Mouse (Mus musculus): ENCODE measurements around the gene Ugdh. TPM values are rescaled to one million over a fixed set of nuclear protein-coding genes. Genes with fewer than 3 reads are reported as not detected.

Ugdh gene
- polyA plus RNA-seq, 1 experiment from 2014 or later = 126 TPM

DNA sequence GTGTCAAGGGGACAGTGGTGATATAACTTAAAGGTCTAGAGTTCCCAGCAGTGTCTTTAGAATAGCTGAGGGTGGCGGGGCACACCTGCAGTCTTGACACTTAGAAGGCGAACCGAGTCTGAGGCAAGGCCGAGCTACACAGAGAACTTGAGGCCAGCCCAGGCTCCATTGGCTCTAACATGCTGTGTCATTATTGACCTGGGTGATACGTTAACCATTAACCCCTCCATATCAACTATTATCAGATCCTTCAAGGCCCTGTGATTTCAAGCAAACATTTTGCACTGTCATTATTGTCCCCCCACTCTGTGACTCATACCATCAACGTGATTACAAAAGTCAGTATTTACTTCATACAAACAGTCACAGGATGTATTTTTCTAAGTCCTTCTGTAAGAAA is 11.5 kb downstream of the Ugdh start:
- 92% methylated on average over 6 of the region's 6 CpGs for WGBS
- no peak for ATAC-seq (ENCODE audit: insufficient number of reproducible peaks, low FRiP score, low TSS enrichment, low read depth)
- peaks cover 73% of the 10 kb centered on the region for H3K36me3 ChIP-seq

DNA sequence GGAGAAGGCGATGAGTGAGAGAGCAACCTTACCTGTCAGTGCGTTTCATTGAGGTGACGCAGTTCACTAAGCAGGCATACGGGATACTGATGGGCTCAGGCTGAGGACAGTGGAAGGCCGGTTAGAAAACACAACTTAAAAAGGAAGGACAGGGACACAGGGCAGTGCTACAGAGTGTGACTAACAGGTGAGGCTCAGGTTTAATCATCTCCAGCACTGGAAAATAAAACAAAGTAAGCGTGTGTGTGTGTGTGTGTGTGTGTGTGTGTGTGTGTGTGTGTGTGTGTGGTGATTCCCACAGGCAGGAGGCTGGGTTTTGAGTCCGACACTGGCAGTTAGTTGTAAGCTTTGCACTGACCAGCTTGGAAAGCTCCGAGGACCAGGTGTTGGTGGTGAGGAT is 12.9 kb downstream of the Ugdh start:
- Histone ChIP-seq H3K9me3 (no peaks in the 10 kb centered on the region), H3K4me3 (no peak overlapping the region), H3K27me3 (no peaks in the 10 kb centered on the region), H3K9ac (no peak overlapping the region), H3K4me1 (no peaks in the 10 kb centered on the region), H3K4me2 (no peak overlapping the region), H3K36me3 (peaks cover 86% of the 10 kb centered on the region), H3K27ac (no peak overlapping the region)
- no peak for ATAC-seq (ENCODE audit: insufficient number of reproducible peaks, low FRiP score, low TSS enrichment, low read depth)
- WGBS = 94% methylated on average over 8 of the region's 8 CpGs

More for the DNA sequence above, 11.5 kb downstream of the Ugdh start:
- Histone ChIP-seq H3K9me3 (no peaks in the 10 kb centered on the region), H3K4me1 (no peaks in the 10 kb centered on the region), H3K4me2 (no peak overlapping the region), H3K4me3 (no peak overlapping the region), H3K27me3 (no peaks in the 10 kb centered on the region), H3K27ac (no peak overlapping the region), H3K9ac (no peak overlapping the region)

DNA sequence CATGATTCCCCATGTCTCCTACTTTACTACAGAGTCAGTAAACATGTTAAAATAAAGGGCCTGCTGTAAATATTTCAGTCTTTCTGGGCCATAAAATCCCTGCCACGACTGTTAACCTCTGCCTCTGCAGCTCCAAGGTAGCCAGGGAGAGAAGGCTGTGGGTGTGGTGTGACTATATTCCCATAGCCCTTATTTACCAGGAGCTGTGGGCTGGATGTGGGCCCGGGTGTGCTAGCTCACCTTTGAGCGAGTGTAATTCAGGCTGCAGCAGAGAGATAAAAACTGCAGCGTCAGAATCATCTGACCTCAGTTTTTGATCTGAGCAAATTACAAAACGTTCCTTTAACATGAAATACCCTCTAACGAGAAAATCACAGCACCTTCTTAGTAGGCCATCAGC is 14.9 kb downstream of the Ugdh start:
- no peak for ATAC-seq (ENCODE audit: insufficient number of reproducible peaks, low FRiP score, low TSS enrichment, low read depth)
- H3K4me2 ChIP-seq = no peak overlapping the region
- H3K9ac ChIP-seq = no peak overlapping the region
- no peaks in the 10 kb centered on the region for H3K27me3 ChIP-seq
- no peak overlapping the region for H3K27ac ChIP-seq
- H3K4me3 ChIP-seq = no peak overlapping the region
- H3K9me3 ChIP-seq = no peaks in the 10 kb centered on the region
- H3K36me3 ChIP-seq = peaks cover 84% of the 10 kb centered on the region
- WGBS = 50% methylated on average over 6 of the region's 6 CpGs
- H3K4me1 ChIP-seq = peaks cover 7% of the 10 kb centered on the region

DNA sequence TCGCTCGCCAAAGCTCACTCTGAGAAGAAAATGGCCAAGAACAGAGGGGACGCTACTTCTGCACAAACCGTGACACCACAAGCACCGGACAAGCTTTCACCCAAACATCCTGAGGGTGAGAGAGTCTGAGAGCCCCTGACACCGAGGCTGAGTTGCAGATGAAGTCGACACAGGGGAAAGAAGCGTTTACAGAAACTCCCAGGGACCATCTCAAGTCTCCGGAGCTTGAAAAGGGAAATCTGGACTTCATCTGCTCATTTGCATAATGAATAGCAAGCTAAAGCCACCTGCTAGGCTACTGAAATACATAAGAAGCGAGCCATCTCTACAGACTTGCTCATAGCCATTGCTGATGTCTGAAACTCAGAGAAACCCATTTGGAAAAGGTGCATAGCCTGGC is 16.6 kb downstream of the Ugdh start:
- no peak overlapping the region for H3K4me2 ChIP-seq
- ATAC-seq (ENCODE audit: insufficient number of reproducible peaks, low FRiP score, low TSS enrichment, low read depth) = no peak
- H3K9me3 ChIP-seq = no peaks in the 10 kb centered on the region
- H3K36me3 ChIP-seq = peaks cover 78% of the 10 kb centered on the region
- H3K27ac ChIP-seq = no peak overlapping the region
- 85% methylated on average over 10 of the region's 10 CpGs for WGBS
- no peaks in the 10 kb centered on the region for H3K27me3 ChIP-seq
- H3K9ac ChIP-seq = no peak overlapping the region
- H3K4me3 ChIP-seq = no peak overlapping the region
- H3K4me1 ChIP-seq = peaks cover 11% of the 10 kb centered on the region

DNA sequence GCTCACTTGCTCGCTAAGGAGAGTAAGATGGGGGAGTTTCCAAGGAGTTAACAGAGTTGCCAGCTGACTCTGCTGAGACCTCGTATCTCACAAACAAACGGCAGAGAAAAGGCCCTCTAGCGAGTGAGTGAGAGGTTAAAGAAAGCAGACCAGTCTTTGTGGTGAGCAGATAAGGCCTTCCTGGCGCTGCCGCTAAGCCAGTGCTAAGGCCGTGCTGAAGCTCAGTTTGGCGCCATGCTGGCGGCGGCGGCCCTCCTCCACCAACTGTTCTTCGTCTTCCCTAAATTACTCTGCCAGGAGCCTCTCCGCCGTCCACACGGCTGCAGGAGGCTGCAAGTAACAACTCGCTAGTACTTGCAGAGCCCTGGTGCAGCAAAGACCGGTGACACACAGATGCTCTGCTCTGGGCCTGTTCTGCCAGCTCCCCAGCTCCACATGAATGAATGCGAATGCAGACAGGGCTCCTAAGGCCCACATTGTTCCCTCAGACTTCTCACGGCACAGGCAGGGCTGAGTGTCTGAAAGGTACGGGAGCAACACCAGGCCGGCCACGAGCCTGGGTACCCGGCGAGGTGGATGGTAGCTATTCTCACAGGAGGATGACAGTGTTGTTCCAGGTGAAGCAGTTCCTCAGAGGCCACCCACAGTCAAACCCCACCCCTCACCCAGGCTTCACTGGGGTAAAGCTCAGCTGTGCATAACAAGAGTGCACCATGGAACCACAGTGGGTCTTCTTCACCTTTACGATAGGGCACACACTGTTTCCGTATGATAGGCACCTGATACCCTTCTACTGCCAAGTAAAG is 19.9 kb downstream of the Ugdh start:
- Histone ChIP-seq H3K9me3 (no peaks in the 10 kb centered on the region), H3K4me2 (peak overlapping the region; percentile 30; the same call in 1 of the 2 replicates), H3K9ac (no peak overlapping the region), H3K4me1 (peaks cover 11% of the 10 kb centered on the region), H3K27me3 (no peaks in the 10 kb centered on the region), H3K27ac (peak overlapping the region; percentile 83), H3K4me3 (no peak overlapping the region), H3K36me3 (peaks cover 67% of the 10 kb centered on the region)
- 19% methylated on average over 26 of the region's 26 CpGs for WGBS
- peak; percentile 52 for ATAC-seq (ENCODE audit: insufficient number of reproducible peaks, low FRiP score, low TSS enrichment, low read depth)

DNA sequence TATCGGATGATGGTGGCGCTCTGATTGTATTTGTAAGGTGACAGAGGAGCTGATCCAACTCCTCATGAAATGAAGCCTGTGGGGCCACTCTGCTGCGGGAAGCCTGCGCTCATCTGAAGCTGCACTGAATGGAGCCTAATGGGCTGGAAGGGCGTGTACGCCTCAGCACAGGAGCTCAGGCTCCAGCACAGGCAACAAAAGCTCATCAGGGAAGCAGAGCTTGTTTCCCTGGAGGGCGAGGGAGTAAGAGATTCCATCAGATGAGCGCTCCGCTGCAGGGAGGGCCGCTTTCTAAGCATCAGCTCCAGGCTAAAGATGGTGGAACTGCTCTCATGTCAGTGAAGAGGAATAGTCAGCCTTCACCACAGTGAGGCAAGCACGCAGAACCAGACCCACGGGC is 27.8 kb downstream of the Ugdh start:
- Histone ChIP-seq H3K4me1 (peaks cover 3% of the 10 kb centered on the region; the same call in 1 of the 2 replicates), H3K9ac (no peak overlapping the region), H3K4me2 (no peak overlapping the region), H3K36me3 (peaks cover 74% of the 10 kb centered on the region), H3K27me3 (no peaks in the 10 kb centered on the region), H3K27ac (no peak overlapping the region), H3K4me3 (no peak overlapping the region), H3K9me3 (no peaks in the 10 kb centered on the region)
- ATAC-seq (ENCODE audit: insufficient number of reproducible peaks, low FRiP score, low TSS enrichment, low read depth) = no peak
- 59% methylated on average over 12 of the region's 12 CpGs for WGBS

DNA sequence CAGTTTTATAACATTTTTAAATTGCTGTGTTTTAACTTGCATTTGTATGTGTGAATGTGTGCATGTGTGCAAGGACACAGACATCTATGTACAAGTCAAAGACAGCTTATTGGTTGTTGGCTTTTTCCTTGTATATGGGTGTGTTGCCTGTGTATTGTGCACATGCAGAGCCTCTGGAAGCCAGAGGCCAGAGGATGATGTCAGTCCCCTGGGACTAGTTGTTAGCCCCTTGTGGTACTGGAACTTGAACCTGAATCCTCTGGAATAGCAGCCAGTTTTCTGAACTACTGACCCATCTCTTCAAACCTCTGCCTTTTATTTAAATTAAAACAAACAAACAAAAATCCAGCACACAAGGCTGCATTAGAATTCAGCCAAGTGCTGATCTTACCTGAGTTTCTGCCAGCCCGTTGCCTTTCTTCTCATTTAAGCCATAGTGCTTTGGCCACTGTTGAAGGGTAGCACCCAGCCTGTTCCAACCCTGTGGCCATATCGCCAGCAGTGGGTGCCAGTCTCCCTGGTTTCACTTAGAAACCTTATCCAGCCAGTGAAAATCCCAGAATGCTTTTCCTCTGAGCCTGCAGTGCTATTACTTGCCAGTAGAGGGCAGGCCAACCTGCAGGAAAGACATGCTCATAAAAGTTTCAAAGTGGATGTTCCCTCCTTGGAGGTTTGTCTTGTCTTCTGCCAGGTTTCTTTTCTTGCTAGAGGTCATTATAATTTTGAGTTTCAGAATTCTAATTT is 34.3 kb downstream of the Ugdh start:
- H3K27me3 ChIP-seq = no peaks in the 10 kb centered on the region
- no peak for ATAC-seq (ENCODE audit: insufficient number of reproducible peaks, low FRiP score, low TSS enrichment, low read depth)
- WGBS = 30% methylated on average over 2 of the region's 2 CpGs
- H3K4me2 ChIP-seq = no peak overlapping the region
- H3K36me3 ChIP-seq = peaks cover 70% of the 10 kb centered on the region
- no peaks in the 10 kb centered on the region for H3K4me1 ChIP-seq
- no peak overlapping the region for H3K9ac ChIP-seq
- no peaks in the 10 kb centered on the region for H3K9me3 ChIP-seq
- H3K4me3 ChIP-seq = no peak overlapping the region
- H3K27ac ChIP-seq = no peak overlapping the region

DNA sequence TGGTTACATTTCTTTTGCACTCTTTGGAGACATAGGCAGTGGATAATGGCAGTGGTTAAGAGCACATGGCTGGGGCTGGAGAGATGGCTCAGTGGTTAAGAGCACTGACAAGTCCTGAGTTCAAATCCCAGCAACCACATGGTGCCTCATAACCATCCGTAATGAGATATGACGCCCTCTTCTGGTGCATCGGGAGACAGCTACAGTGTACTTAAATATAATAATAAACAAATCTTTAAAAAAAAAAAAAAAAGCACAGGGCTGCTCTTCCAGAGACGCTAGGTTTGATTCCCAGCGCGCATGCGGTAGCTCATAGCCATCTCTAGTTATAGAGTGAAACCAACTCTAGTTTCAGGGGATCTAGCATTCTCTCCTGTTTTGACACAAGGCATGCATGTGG is 41.3 kb downstream of the Ugdh start:
- Histone ChIP-seq H3K4me1 (peaks cover 16% of the 10 kb centered on the region), H3K4me3 (no peak overlapping the region), H3K4me2 (no peak overlapping the region), H3K9ac (no peak overlapping the region), H3K27me3 (no peaks in the 10 kb centered on the region), H3K9me3 (no peaks in the 10 kb centered on the region), H3K27ac (no peak overlapping the region), H3K36me3 (peaks cover 44% of the 10 kb centered on the region)
- 91% methylated on average over 7 of the region's 7 CpGs for WGBS
- ATAC-seq (ENCODE audit: insufficient number of reproducible peaks, low FRiP score, low TSS enrichment, low read depth) = no peak

DNA sequence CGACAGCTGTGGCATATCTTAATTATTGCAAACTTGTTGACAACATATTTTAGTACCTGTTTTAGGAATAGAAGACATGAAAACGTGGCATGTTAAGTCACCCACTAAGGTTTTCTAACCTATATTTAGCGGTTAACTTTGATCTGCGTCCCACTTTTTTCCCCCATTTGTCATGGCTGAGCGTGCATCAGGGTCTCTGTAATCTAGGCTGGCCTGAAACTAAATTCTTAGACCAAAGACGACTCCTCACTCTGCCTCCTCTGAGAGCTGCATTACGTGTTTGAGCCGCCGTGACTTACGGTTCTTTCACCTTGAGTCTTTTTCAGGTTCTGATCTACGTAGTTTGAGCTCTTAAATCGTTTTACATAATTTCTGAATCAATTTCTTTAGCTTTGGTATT is 44.0 kb downstream of the Ugdh start:
- peaks cover 24% of the 10 kb centered on the region for H3K4me1 ChIP-seq
- H3K27ac ChIP-seq = no peak overlapping the region; the same call in none of the 2 replicates
- WGBS = 4% methylated on average over 12 of the region's 12 CpGs
- H3K4me3 ChIP-seq = peak overlapping the region; percentile 81
- 0 out of 2 replicates have a peak, but pooled peaks have one; percentile 40 for ATAC-seq (ENCODE audit: insufficient number of reproducible peaks, low FRiP score, low TSS enrichment, low read depth)
- H3K36me3 ChIP-seq = peaks cover 53% of the 10 kb centered on the region
- H3K27me3 ChIP-seq = no peaks in the 10 kb centered on the region
- peak overlapping the region; percentile 48 for H3K4me2 ChIP-seq
- no peaks in the 10 kb centered on the region for H3K9me3 ChIP-seq
- peak overlapping the region; percentile 56 for H3K9ac ChIP-seq

DNA sequence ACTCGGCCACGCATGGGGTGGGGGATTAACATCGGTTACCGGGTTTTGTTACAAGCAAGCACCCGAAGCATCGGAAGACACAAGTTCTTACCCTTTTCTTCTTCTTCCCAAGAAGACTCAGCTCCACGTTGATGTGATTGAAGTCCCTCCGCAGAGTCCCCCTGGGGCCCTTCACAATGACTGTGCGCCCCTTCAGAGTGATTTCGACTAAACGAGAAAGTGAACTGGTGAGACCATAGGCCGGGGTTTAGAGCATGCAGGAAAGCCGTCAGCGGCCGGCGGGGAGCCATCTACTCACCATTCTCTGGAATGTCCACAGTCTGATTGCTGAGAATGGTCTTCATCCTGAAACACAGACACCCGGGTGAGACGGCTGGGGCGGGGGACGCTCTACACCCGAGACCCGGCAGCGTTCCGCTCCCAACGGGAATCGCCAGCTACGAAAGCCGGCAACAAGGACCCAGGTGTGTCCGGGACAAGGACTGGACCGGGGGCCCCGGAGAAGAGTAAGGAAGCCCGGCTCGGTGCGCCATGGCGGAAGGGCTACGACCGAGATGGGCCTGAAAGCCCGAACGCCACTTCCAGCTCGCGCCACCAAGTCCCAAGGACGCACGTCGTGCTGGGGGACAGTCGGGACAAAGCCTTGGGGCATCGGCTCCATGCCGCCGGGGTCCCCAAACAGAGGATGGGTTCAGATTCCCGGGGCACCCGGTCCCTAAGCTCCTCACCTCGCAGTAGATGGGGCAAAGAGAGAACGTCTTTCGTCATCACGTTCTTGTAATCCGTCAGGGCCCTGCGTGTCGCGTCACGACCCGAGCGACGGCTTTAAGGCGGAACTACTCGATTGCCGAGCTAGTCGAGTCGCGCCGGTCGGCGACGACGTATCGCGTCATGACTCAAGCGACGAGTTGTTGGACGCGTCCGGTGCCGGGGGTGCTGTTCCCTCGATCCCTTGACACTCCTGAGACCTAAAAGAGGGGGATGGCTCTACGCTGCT is 44.8 kb downstream of the Ugdh start, which contains the start of the genes Rpl9 and Lias:
Rpl9 (minus strand) TSS at position 797 of the 997 bp plus-strand sequence.
Lias (plus strand) TSS at position 850 of the 997 bp plus-strand sequence.
- WGBS = under 1% methylated on average over 83 of the region's 83 CpGs
- H3K36me3 ChIP-seq = peaks cover 45% of the 10 kb centered on the region
- H3K9me3 ChIP-seq = no peaks in the 10 kb centered on the region
- peak within 1 kb of the TSS; percentile 98 for H3K9ac ChIP-seq
- no peaks in the 10 kb centered on the region for H3K27me3 ChIP-seq
- peak within 1 kb of the TSS; percentile 63 for H3K4me2 ChIP-seq
- peak within 1 kb of the TSS; percentile 81 for H3K4me3 ChIP-seq
- ATAC-seq (ENCODE audit: insufficient number of reproducible peaks, low FRiP score, low TSS enrichment, low read depth) = peak; percentile 92
- peaks cover 24% of the 10 kb centered on the region for H3K4me1 ChIP-seq
- H3K27ac ChIP-seq = peak within 1 kb of the TSS; percentile 91
